Mouse (Mus musculus): ENCODE results near the gene Tlr6.

DNA sequence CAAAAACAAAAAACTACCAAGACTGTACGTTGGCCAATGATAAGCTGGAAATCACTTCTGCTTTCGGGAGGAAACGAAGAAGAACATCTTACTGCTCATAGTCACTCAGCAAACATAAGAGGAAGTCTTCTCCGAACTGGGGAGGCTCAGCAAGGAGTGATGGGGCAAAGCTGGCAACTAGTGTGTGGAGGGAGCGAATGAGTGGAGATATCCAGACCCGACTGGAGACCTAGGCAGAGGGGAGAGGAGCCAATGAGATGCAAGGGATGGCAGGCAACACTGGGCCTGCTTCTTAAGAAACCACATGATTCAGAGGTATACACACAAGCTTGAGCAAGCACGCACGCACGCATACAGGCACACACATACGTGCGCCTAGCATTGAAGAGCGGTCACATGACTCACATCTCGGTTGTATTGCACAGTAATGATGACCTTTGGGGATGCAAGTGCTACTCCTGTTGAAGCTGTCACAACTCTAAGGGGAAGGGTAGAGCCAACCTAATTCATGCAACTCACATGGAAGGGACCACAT lies 1.0 kb upstream of the Tlr6 start:
- no peak for TF ChIP-seq CTCF (IDR thresholded peaks at IDR 0.05; ENCODE audit: insufficient read depth, low read depth, low read length)
- TF ChIP-seq POLR2A (IDR thresholded peaks at IDR 0.05; ENCODE audit: insufficient read depth, low read depth, low read length), result no peak

Measured in olfactory bulb, adult 2 months (tissue).